Mouse (Mus musculus): Measurements from ENCODE around the gene Gm20388. TPM values are rescaled to one million over a fixed set of nuclear protein-coding genes. Genes with fewer than 3 reads are reported as not detected.
A peak's percentile ranks its signal among the peaks of the same experiment; 100 is the strongest.

Gene Gm20388
- polyA plus RNA-seq, 1 experiment from 2014 or later: 12.4 TPM

DNA sequence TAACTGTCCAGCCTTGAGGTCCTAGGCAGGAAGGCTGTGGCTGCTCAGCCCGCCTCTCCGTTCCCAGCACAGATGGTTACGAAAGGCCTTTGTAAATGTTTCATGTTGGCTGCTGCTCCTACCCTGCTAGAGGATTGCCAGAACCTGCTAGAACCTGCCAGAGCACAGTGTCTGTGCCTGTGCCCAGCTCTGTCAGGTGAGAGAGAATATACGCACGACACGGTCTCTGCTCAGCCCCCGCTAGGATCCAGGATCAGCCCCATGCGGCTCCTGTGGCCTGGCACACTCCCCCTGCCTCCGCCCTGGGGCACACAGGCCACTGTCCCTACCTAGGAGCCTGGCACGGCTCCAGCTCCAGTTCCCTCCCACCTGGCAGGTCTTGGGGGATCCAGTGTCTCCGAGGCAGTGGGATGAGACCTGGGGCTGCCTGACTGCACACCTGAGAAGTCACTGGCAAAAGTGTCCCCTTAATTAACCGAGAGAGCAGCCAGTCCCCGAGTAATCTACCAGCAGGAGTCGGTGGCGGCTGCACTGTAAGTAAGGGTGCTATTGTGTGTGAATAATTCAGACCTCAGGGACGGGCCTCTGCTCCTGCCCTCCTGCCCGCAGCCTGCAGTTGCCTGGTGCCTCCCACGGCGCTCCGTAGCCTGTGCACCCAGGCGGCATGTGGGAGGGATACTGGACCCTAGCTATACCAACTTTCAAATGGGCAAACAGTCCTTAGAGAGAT is 527.2 kb downstream of the Gm20388 start:
- Histone ChIP-seq H3K9me3 (ENCODE audit: control insufficient read depth, low read length) (no peaks in the 10 kb centered on the region), H3K36me3 (ENCODE audit: control insufficient read depth, insufficient read depth, low read length) (no peaks in the 10 kb centered on the region), H3K27me3 (replicated peaks; ENCODE audit: control insufficient read depth, insufficient read depth, low read length) (0 out of 2 replicates have a peak, but pooled peaks cover 2% of the 10 kb centered on the region), H3K4me3 (ENCODE audit: low read length) (no peak overlapping the region), H3K4me2 (ENCODE audit: low read length) (no peak overlapping the region), H3K9ac (ENCODE audit: low read depth, low read length) (peak overlapping the region; percentile 36; the same call in 1 of the 2 replicates), H3K27ac (ENCODE audit: low read depth, low read length) (peak overlapping the region; percentile 47; the same call in 1 of the 2 replicates), H3K4me1 (ENCODE audit: control insufficient read depth, insufficient read depth, low read depth, low read length) (peaks cover 59% of the 10 kb centered on the region)
- 48% methylated on average over 20 of the region's 21 CpGs for WGBS
- peak; percentile 51; the same call in 1 of the 2 replicates for ATAC-seq

DNA sequence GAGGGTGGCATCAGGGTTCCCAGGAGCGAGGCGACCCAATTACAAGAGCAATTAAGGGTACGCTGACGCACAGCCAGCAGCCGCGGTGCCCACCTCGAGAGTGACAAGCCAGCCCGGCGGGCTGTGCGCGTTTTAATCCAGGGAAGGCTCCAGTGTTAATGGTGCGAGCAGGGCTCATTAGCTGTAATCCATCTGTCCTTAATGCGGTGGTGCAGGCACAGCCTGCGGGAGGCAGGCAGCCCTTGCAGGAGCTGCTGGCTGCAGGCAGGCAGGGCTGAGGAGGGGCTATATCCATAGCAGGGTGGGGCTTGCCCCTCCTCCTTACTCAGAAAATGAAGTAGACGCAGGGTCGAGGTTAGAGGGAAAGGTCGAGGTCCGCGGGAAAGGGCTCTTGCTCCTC is 528.7 kb downstream of the Gm20388 start:
- Histone ChIP-seq H3K9ac (ENCODE audit: low read depth, low read length) (peak overlapping the region; percentile 50; the same call in 1 of the 2 replicates), H3K4me1 (ENCODE audit: control insufficient read depth, insufficient read depth, low read depth, low read length) (peaks cover 54% of the 10 kb centered on the region), H3K36me3 (ENCODE audit: control insufficient read depth, insufficient read depth, low read length) (no peaks in the 10 kb centered on the region), H3K4me2 (ENCODE audit: low read length) (peak overlapping the region; percentile 28; the same call in 1 of the 2 replicates), H3K27ac (ENCODE audit: low read depth, low read length) (peak overlapping the region; percentile 59), H3K4me3 (ENCODE audit: low read length) (no peak overlapping the region), H3K27me3 (replicated peaks; ENCODE audit: control insufficient read depth, insufficient read depth, low read length) (0 out of 2 replicates have a peak, but pooled peaks cover 2% of the 10 kb centered on the region), H3K9me3 (ENCODE audit: control insufficient read depth, low read length) (no peaks in the 10 kb centered on the region)
- peak; percentile 64 for ATAC-seq
- 11% methylated on average over 19 of the region's 19 CpGs for WGBS

DNA sequence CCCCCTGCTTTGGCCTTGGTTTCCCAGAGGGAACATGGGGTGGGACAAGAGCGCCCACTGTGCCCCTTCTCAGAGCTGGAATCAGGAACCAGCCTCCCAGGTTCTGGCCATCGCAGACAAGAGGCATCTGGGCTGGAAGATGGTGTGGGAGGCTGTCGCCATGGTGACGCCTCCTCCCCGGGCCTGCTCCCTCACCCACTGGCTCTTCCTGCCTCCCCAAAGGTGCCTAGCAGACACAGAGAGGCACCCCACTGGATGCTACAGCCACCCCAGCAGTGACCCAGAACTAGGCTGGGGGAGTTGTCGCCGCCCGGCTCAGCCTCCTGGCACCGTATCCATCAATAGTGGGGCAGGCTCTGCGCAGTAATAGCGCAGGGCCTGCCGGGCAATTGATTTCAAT is 530.1 kb downstream of the Gm20388 start:
- peaks cover 54% of the 10 kb centered on the region for H3K4me1 ChIP-seq (ENCODE audit: control insufficient read depth, insufficient read depth, low read depth, low read length)
- no peaks in the 10 kb centered on the region for H3K9me3 ChIP-seq (ENCODE audit: control insufficient read depth, low read length)
- H3K27me3 ChIP-seq (replicated peaks; ENCODE audit: control insufficient read depth, insufficient read depth, low read length): 0 out of 2 replicates have a peak, but pooled peaks cover 2% of the 10 kb centered on the region
- no peaks in the 10 kb centered on the region for H3K36me3 ChIP-seq (ENCODE audit: control insufficient read depth, insufficient read depth, low read length)
- H3K9ac ChIP-seq (ENCODE audit: low read depth, low read length): peak overlapping the region; percentile 38; the same call in 1 of the 2 replicates
- 48% methylated on average over 11 of the region's 12 CpGs for WGBS
- 0 out of 2 replicates have a peak, but pooled peaks have one; percentile 15 for ATAC-seq
- H3K27ac ChIP-seq (ENCODE audit: low read depth, low read length): peak overlapping the region; percentile 59; the same call in 1 of the 2 replicates
- H3K4me2 ChIP-seq (ENCODE audit: low read length): no peak overlapping the region
- H3K4me3 ChIP-seq (ENCODE audit: low read length): no peak overlapping the region

DNA sequence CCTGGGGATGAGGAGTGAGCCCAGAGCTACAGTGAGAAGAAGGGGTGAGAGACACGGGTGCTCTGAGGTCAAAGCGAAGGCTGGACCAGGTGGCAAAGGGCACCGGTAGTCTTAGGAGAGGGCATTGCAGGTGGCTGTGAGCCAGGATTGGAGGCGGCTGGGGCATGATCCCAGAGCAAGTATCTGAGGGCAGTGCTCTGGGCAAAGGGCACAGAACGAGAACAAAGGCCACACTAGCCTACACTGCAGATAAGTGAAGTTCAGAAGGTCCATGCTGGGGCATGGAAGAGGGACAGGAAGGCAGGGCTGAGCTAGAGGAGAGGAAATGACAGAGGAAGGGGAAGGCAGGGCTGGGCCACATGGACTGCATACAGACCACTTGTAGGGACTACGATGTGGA is 531.0 kb downstream of the Gm20388 start:
- H3K36me3 ChIP-seq (ENCODE audit: control insufficient read depth, insufficient read depth, low read length): no peaks in the 10 kb centered on the region
- no peaks in the 10 kb centered on the region for H3K27me3 ChIP-seq (replicated peaks; ENCODE audit: control insufficient read depth, insufficient read depth, low read length)
- H3K4me2 ChIP-seq (ENCODE audit: low read length): no peak overlapping the region
- H3K9me3 ChIP-seq (ENCODE audit: control insufficient read depth, low read length): no peaks in the 10 kb centered on the region
- 79% methylated on average over 6 of the region's 6 CpGs for WGBS
- H3K4me3 ChIP-seq (ENCODE audit: low read length): no peak overlapping the region
- H3K9ac ChIP-seq (ENCODE audit: low read depth, low read length): peak overlapping the region; percentile 17
- H3K27ac ChIP-seq (ENCODE audit: low read depth, low read length): no peak overlapping the region; the same call in 1 of the 2 replicates
- ATAC-seq: no peak
- peaks cover 51% of the 10 kb centered on the region for H3K4me1 ChIP-seq (ENCODE audit: control insufficient read depth, insufficient read depth, low read depth, low read length)

DNA sequence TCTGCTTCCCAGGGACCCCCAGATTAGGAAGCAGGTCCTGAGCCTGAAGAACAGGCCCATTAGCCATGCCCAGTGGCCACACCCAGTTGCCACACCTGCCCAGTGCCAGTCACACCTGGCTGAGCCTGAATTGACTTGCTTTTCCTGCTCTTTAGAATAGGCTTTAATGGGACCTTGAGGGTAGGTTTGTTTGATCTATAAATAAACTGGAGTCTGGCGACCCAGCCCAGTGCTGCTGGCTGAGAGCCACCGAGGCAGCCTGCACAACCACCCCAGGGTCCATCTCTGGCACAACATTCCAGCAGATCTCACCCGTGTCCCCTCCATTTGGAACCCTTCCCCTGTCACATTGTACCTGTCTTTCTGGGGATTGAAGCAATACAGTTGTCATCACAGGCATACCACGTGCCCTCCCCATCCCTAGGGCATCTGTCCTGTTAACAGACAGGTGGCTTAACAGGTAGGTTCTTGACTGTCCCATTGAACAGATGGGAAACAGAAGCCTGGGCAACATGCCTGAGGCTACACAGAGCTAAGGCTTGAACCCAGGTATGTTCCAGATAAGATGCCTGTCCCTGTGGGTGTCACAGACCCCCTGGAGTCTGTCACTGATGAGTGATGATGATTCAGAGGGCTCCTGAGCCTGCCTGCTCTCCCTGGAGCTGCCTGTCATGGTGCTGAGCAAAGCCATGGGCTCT is 531.8 kb downstream of the Gm20388 start:
- WGBS: 58% methylated on average over 4 of the region's 4 CpGs
- no peak overlapping the region for H3K27ac ChIP-seq (ENCODE audit: low read depth, low read length)
- no peak for ATAC-seq

DNA sequence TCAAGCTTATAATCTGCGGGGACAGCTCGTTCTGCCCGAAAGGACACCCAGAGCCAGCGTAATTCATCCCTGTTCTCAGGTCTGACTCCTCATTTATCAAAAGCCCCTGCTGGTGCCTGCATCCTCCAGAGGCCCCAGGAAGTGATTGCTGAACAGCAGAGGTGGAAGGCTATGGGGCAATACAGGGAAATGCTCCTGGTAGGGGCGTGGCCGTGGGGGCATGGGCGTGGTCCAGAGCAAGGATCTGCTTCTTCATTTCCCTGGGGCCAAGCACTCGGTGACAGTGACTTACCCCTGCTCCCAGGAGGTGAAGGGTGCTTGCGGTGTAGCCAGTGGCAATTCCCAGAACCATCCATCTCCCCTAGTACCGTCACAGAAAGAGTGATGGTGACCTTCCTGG is 534.6 kb downstream of the Gm20388 start:
- no peaks in the 10 kb centered on the region for H3K36me3 ChIP-seq (ENCODE audit: control insufficient read depth, insufficient read depth, low read length)
- ATAC-seq: no peak
- H3K27me3 ChIP-seq (replicated peaks; ENCODE audit: control insufficient read depth, insufficient read depth, low read length): no peaks in the 10 kb centered on the region
- 55% methylated on average over 10 of the region's 10 CpGs for whole genome bisulfite sequencing
- H3K4me1 ChIP-seq (ENCODE audit: control insufficient read depth, insufficient read depth, low read depth, low read length): peaks cover 40% of the 10 kb centered on the region
- H3K4me3 ChIP-seq (ENCODE audit: low read length): no peak overlapping the region
- H3K27ac ChIP-seq (ENCODE audit: low read depth, low read length): no peak overlapping the region
- no peak overlapping the region for H3K9ac ChIP-seq (ENCODE audit: low read depth, low read length)
- no peaks in the 10 kb centered on the region for H3K9me3 ChIP-seq (ENCODE audit: control insufficient read depth, low read length)
- no peak overlapping the region for H3K4me2 ChIP-seq (ENCODE audit: low read length)

More for the DNA sequence above, 531.8 kb downstream of the Gm20388 start:
- Histone ChIP-seq H3K9ac (ENCODE audit: low read depth, low read length) (no peak overlapping the region), H3K9me3 (ENCODE audit: control insufficient read depth, low read length) (no peaks in the 10 kb centered on the region), H3K4me3 (ENCODE audit: low read length) (no peak overlapping the region), H3K36me3 (ENCODE audit: control insufficient read depth, insufficient read depth, low read length) (no peaks in the 10 kb centered on the region), H3K4me1 (ENCODE audit: control insufficient read depth, insufficient read depth, low read depth, low read length) (peaks cover 47% of the 10 kb centered on the region), H3K4me2 (ENCODE audit: low read length) (no peak overlapping the region), H3K27me3 (replicated peaks; ENCODE audit: control insufficient read depth, insufficient read depth, low read length) (no peaks in the 10 kb centered on the region)

DNA sequence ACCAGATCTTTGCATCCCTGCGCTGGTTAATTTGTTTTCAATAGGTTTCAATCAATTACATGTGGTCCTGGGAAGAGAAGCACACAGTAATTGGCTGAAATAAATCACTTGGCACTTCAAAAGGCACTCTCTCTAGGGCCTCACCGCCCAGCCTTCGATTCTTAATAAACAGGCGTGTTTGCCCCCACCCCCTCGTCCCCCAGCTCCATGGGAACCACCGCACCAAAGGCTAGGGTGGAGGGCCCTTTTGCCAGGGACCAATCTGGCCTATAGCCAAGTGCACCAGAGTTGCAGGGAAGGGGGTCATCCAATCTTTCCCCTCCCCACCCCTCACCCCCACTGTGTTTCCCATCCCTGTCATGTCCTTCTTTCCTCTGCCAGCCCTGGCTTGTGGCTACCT is 537.5 kb downstream of the Gm20388 start:
- no peak overlapping the region for H3K9ac ChIP-seq (ENCODE audit: low read depth, low read length)
- H3K9me3 ChIP-seq (ENCODE audit: control insufficient read depth, low read length): no peaks in the 10 kb centered on the region
- H3K27me3 ChIP-seq (replicated peaks; ENCODE audit: control insufficient read depth, insufficient read depth, low read length): no peaks in the 10 kb centered on the region
- H3K4me2 ChIP-seq (ENCODE audit: low read length): no peak overlapping the region
- H3K27ac ChIP-seq (ENCODE audit: low read depth, low read length): no peak overlapping the region
- H3K36me3 ChIP-seq (ENCODE audit: control insufficient read depth, insufficient read depth, low read length): no peaks in the 10 kb centered on the region
- H3K4me3 ChIP-seq (ENCODE audit: low read length): no peak overlapping the region
- 31% methylated on average over 6 of the region's 6 CpGs for WGBS
- ATAC-seq: no peak
- peaks cover 23% of the 10 kb centered on the region for H3K4me1 ChIP-seq (ENCODE audit: control insufficient read depth, insufficient read depth, low read depth, low read length)

DNA sequence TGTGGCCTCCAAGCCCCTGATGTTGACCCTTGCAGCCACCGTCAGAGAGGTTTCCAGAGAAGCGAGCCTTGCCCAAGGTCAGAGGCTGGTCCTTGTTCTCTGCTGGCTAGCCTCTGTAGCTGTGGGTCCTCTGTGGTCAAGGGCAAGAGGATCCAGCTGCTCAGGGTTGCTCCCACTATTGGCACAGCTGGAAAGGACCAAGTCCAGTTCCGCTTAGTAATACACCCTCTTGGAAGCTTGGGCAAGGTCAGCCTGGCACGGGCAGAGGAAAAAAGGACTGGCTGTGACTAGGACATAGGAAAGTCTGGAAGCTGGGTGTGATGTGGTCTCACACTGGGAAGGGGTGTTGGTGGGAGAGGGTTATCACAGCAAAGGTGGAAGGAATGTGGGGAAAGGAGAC is 538.5 kb downstream of the Gm20388 start:
- H3K27me3 ChIP-seq (replicated peaks; ENCODE audit: control insufficient read depth, insufficient read depth, low read length): no peaks in the 10 kb centered on the region
- no peak overlapping the region; the same call in 1 of the 2 replicates for H3K9ac ChIP-seq (ENCODE audit: low read depth, low read length)
- no peak overlapping the region for H3K4me3 ChIP-seq (ENCODE audit: low read length)
- H3K27ac ChIP-seq (ENCODE audit: low read depth, low read length): peak overlapping the region; percentile 63
- H3K36me3 ChIP-seq (ENCODE audit: control insufficient read depth, insufficient read depth, low read length): no peaks in the 10 kb centered on the region
- no peak overlapping the region for H3K4me2 ChIP-seq (ENCODE audit: low read length)
- ATAC-seq: 0 out of 2 replicates have a peak, but pooled peaks have one; percentile 4
- 87% methylated on average over 4 of the region's 4 CpGs for WGBS
- no peaks in the 10 kb centered on the region for H3K9me3 ChIP-seq (ENCODE audit: control insufficient read depth, low read length)
- H3K4me1 ChIP-seq (ENCODE audit: control insufficient read depth, insufficient read depth, low read depth, low read length): peaks cover 23% of the 10 kb centered on the region

DNA sequence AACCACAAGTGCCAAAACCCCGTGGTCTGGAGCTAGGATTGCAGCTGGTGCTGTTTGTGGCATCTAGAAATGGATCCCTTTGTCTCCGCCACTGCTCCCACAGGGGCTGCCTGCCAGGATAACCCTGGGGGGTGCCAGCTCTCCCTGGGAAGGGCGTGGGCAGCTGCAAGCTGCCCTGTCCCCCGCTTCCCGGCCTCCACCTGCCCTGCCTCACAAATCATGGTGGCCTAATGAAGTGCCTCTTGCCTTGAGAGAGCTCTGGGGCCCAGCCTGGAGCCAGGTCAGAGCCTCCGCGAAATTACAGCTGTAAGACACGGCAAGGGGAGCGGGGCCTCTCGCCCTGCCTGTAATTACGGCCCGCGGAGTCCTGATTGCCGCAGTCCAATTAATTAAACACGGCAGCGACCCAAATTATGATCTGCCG is 539.0 kb downstream of the Gm20388 start:
- no peaks in the 10 kb centered on the region for H3K9me3 ChIP-seq (ENCODE audit: control insufficient read depth, low read length)
- H3K4me3 ChIP-seq (ENCODE audit: low read length): no peak overlapping the region
- ATAC-seq: peak; percentile 38; the same call in 1 of the 2 replicates
- 14% methylated on average over 17 of the region's 17 CpGs for WGBS
- H3K9ac ChIP-seq (ENCODE audit: low read depth, low read length): peak overlapping the region; percentile 53
- H3K27me3 ChIP-seq (replicated peaks; ENCODE audit: control insufficient read depth, insufficient read depth, low read length): no peaks in the 10 kb centered on the region
- no peaks in the 10 kb centered on the region for H3K36me3 ChIP-seq (ENCODE audit: control insufficient read depth, insufficient read depth, low read length)
- peaks cover 26% of the 10 kb centered on the region for H3K4me1 ChIP-seq (ENCODE audit: control insufficient read depth, insufficient read depth, low read depth, low read length)
- peak overlapping the region; percentile 63 for H3K27ac ChIP-seq (ENCODE audit: low read depth, low read length)
- H3K4me2 ChIP-seq (ENCODE audit: low read length): peak overlapping the region; percentile 31; the same call in 1 of the 2 replicates
